Mouse (Mus musculus): ENCODE results near the gene Mapk12.

DNA sequence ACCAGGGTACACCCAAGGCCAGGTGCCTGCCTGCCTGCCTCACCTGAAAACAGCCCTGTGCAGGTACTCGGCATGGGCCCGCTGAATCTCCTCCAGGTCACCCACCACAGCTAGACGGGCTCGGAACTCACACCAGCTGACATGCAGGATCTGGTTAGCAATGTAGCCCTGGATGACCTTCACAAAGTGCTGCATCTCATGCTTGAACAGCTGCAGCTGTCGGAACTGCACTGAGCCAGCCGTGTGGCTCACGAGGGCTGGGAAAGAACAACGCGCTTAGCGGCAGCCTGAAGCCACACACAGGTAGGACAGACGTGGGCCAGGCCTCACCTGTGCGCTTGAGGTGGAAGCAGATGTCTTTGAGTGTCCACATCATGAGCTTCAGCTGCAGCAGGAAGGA, 39.7 kb downstream of the Mapk12 start:
- no peak for TF ChIP-seq CTCF (IDR thresholded peaks at IDR 0.05; ENCODE audit: low read depth)
- no peak for TF ChIP-seq EP300 (IDR thresholded peaks at IDR 0.05; ENCODE audit: low read depth)

Measured in liver, embryonic 14.5 days (tissue).